Mouse (Mus musculus) CD8-positive naive resting alpha-beta T cell, adult 2 months (primary cell): Measurements from ENCODE around the gene Dtx3l.
A peak's percentile ranks its signal among the peaks of the same experiment; 100 is the strongest.
"Not testable (repeated sequence)": the region's sequence is repeated elsewhere in the genome, so short reads cannot be mapped to it uniquely, and the experiment has no call there.

Source experiments
- DNase-seq, 2 experiments: peaks; one replicate each; pipeline ENCODE4 v3.0.0; 2022; ENCODE audit warnings: low read depth in 2 of 2, low spot score in 2 of 2

Dtx3l gene

DNA sequence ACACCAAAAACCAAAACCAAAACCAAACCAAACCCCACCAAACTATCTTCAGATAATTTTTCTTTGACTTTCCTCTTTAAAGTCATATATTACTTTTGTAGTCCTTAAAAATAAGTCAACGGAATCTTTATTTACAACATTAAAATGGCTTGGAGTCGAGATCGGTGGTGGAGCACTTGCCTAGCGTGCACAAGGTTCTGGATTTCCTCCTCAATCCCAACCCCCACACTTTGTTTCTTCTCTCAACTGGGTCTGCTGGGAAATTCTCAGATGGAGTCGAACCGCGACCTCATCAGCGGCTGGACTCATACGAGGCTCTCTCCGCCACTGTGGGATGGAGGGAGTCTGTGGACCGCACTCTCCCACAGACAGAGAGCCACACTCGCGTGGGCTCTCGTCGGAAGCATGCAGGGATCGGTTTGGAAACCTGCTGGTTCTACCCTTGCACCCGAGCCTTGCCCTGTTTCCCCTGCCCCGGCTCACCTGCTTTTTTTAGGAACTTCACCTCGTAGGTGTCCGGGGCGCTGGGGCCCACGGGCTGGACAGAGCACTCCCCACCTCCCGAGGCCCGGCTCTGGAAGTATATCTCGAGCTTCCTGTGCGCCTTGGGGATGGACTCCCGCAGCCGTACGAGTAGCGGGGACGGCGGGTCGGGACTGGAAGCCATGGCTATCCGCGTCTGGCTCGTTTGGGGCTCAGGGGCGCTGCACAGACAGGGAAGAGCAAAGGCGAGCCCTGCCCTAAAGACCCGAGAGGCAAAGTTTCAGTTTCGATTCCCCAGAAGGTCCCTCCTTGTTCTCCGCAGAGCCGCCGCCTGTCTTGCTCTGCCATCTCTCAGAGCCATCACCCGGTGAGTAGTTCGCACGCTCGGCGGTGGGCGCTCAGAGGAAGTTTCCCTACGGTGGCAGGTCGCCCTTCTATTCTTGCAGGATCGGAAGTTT is at the start of gene Dtx3l, which contains the start of gene Parp9:
TSS of gene Dtx3l (minus strand) at position 941 of the 941 bp plus-strand sequence.
TSS of gene Parp9 (plus strand) at position 260 of the 941 bp plus-strand sequence.
- DNase-seq, result peak; percentile 61 to 72

DNA sequence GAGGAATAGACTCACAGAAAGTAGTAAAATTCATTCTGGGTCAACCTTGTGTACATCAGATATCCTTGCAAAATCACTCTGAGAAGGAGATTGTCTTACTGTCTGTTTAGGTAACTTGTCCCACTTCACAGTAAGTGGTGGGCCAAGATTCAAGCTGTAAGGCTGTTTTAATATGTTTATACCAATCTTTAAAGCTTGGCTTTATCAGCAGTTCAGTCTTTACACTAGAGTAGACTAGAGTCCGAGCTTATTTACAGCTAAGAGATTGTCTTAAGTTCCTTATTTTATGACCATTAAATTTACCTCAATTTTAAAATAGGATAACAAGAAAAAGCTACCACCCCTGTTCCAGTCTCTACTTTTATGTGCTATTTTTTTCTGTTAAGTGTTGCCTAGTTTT is 49.0 kb upstream of the Dtx3l start:
- no peak for DNase-seq

DNA sequence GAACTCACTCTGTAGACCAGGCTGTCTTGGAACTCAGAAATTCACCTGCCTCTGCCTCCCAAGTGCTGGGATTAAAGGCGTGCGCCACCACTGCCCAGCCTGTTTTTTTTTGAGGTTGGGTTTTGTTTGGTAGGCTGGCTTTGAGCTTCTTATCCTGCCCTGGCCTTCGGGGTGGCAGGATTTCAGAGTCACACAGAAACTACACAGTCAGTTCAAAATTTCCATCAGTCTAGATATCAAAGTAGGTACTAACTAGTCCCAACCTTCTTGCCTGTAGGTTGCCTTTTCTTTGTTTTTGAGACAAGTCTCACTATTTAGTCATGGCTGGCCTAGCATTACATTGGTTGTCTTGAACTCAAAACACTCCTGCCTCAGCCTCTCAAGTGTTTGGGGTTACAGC is 45.5 kb upstream of the Dtx3l start:
- no peak for DNase-seq

- peak; percentile 77 to 79 for DNase-seq
These were observed 44.7 kb upstream of the Dtx3l start for GRCm38 (mm10) chr16:35983517-35984101.

GRCm38 (mm10) chr16:35982902-35983516 is 44.1 kb upstream of the Dtx3l start:
- DNase-seq, result peak; percentile 87 to 89

DNA sequence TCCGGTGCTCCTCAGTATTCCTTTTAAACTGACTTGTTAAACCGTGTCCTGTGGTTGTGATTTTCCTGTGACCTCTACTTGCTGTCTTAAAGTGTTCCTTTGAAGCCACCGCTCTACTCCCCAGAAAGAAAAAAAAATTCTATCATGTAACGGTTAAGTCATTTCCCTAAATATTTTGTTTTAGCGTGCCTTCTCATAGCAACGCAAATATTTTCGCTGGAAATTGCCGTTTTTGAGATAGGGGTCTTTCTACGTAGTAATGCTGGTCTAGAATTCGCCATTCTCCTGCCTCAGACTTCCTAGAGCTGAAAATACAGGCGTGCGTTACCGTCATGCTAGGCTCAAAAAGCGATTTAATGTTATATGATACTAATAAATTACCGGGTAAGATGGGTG is 43.6 kb upstream of the Dtx3l start:
- peak in 1 of 2 experiments; percentile 6 for DNase-seq

GRCm38 (mm10) chr16:35981363-35981821 is 42.4 kb upstream of the Dtx3l start:
- DNase-seq, result peak; percentile 100

DNA sequence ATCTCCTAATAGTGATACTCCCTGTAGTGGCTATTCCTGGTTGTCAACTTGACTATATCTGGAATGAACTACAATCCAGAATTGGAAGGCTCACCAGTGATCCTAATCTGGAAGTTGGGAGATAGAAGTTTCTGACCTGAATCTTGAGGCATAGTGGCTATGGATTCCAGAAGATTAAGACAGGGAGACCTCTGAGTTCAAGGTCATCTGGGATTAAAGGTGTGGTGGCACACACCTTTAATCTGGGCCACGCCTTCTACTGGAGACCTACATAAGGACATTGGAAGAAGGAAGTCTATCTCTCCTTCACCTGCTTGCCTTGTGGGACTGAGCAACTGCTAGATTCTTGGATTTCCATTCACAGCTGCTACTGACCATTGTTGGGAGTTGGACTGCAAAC is 39.5 kb upstream of the Dtx3l start, which contains the start of gene Kpna1:
TSS of gene Kpna1 (plus strand) at position 301 of the 400 bp plus-strand sequence.
- not testable (repeated sequence) for DNase-seq

- no peak for DNase-seq
These were observed 35.1 kb upstream of the Dtx3l start for GRCm38 (mm10) chr16:35974021-35974420.

- no peak for DNase-seq
These were observed 29.2 kb upstream of the Dtx3l start for GRCm38 (mm10) chr16:35968149-35968548.

DNA sequence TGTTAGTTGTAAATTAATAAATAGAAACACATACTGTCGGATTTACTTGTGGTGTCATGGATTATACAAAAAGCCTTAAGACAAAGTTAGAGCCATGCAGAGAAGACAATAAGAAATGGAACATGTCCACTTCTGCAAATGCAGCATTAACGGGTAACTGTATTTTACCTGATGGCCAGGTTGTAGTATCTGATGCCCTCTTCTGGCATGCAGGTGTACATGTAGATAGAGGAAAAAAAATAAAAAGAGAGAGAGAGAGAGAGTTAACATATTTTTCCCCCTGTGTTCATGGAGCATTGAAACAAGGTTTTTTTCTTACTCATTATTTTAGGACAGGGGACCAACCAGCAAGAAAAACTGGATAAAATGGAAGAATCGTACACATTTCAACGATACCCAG is 28.4 kb upstream of the Dtx3l start:
- DNase-seq, result no peak

GRCm38 (mm10) chr16:35966411-35967115 is 27.6 kb upstream of the Dtx3l start:
- DNase-seq, result no peak

GRCm38 (mm10) chr16:35965991-35966390 is 27.0 kb upstream of the Dtx3l start:
- DNase-seq, result not testable (repeated sequence)

GRCm38 (mm10) chr16:35952628-35953130 is 13.7 kb upstream of the Dtx3l start:
- DNase-seq, result no peak

GRCm38 (mm10) chr16:35951216-35951615 is 12.3 kb upstream of the Dtx3l start:
- DNase-seq, result no peak

DNA sequence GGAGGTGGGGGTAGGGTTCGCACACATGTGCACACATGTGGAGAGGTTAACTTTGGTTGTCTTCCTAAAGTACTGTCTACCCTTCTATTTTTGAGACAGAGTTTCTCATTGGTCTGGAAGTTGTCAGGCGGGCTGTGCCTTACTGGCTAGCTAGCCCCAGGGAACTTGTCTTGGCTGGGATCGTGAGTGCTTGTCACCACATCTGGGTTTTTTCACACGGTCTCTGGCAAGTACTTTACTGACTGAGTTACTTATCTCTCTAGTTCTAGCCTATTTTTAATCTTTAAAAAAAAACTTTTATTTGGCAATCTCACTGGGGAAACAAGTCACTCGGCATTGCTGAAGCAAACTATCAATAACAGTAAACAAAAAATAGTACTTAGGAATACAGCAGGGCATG is 10.3 kb upstream of the Dtx3l start:
- no peak for DNase-seq

GRCm38 (mm10) chr16:35941382-35941781 is 2.4 kb upstream of the Dtx3l start:
- DNase-seq, result peak; percentile 35 to 48

DNA sequence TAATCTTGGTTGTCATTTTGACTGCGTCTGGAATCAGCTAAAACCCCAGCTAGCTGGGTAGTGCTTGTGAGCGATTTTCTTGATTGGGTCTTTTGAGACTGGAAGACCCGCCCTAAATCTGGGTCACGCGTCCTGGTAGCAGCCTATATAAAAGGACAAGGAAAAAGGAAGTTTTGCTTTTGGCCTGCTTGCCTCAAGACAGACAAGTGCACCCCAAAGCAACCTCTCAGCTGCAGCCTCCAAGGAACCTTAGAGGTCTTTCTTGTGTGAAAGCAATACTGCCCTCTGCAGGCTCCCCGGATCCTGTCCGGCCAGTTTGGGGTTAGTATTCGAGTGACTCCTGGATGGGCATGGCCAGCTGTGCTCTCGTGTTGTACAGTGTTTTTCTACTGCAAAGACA is 739 bp upstream of the Dtx3l start:
- peak; percentile 85 to 87 for DNase-seq

DNA sequence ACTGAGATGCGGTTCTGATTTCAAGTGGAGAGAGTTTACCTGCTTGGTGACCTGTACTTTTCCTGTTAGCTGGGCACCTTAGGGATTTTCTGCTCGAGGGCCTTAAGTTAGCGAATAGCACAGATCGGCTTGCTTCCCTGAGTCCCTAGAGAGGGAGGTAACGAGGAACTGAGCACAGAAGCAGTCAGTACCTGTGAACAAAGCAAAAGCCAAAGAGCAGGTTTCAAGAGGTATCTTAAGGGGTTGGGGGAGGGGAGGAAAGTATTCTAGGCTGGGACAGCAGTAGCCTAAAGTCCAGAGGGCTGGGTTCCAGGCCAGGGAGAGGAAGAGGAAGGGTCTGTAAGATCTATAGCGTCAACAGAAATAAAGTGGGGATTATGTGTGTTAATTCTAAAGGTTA is 310 bp upstream of the Dtx3l start:
- DNase-seq, result peak in 1 of 2 experiments; percentile 10

GRCm38 (mm10) chr16:35933181-35933580 is 5.8 kb downstream of the Dtx3l start:
- no peak for DNase-seq
